Mouse (Mus musculus): ENCODE measurements around the gene Slc29a1. TPM values are rescaled to one million over a fixed set of nuclear protein-coding genes. Genes with fewer than 3 reads are reported as not detected.

The Slc29a1 gene
- total and polyA plus RNA-seq, 3 experiments: 58.4 to 88.0 (median 72.1) TPM

- H3K36me3 ChIP-seq (replicated peaks in 1 of 2; ENCODE audit: control insufficient read depth in 1 of 2, insufficient read depth in 1 of 2, low read length in 1 of 2): peaks cover 0 to 11% of the 10 kb centered on the region in 2 experiments
- peak overlapping the region; percentile 13 to 87 (median 63) for H3K4me3 ChIP-seq (replicated peaks in 1 of 3; ENCODE audit: low read depth in 2 of 3, low read length in 2 of 3, poor library complexity in 1 of 3)
- no peaks in the 10 kb centered on the region for H3K27me3 ChIP-seq (replicated peaks)
- peak overlapping the region; percentile 23; the same call in 1 of the 2 replicates for H3K9ac ChIP-seq (ENCODE audit: insufficient read depth, low read depth)
- no peaks in the 10 kb centered on the region for H3K9me3 ChIP-seq (replicated peaks; ENCODE audit: low read length)
- H3K27ac ChIP-seq (ENCODE audit: insufficient read depth, low read depth): no peak overlapping the region
- peak overlapping the region; percentile 72 for H3K4me2 ChIP-seq (ENCODE audit: insufficient read depth, low read depth, poor library complexity, severe bottlenecking)
- H3K4me1 ChIP-seq (ENCODE audit: control insufficient read depth in 1 of 2, insufficient read depth in 2 of 2): peaks cover 22 to 61% of the 10 kb centered on the region in 2 experiments
- in situ Hi-C loops (cut with MboI; ENCODE audit: low pct_ligation_motif_present, low pct_unique_long_range_greater_than_20kb, low sequenced_read_pairs): no loop called here
- TF ChIP-seq MAX (IDR thresholded peaks at IDR 0.05; ENCODE audit: low read length): no peak
- no peak for TF ChIP-seq JUND (conservative IDR thresholded peaks at IDR 0.05; ENCODE audit: low read depth, low read length)
- no peak for TF ChIP-seq E2F4 (IDR thresholded peaks at IDR 0.05; ENCODE audit: insufficient replicate concordance, low read depth, low read length)
- TF ChIP-seq MYC (IDR thresholded peaks at IDR 0.05; ENCODE audit: low read depth, low read length): no peak
- no peak for TF ChIP-seq GABPA (IDR thresholded peaks at IDR 0.05; ENCODE audit: insufficient replicate concordance, low read depth, low read length)
- 0 out of 2 replicates have a peak, but pooled peaks have one; percentile 3 for TF ChIP-seq UBTF (IDR thresholded peaks at IDR 0.05; ENCODE audit: low read depth, low read length)
- TF ChIP-seq CTCF (conservative IDR thresholded peaks at IDR 0.05 in 1 of 2, IDR thresholded peaks at IDR 0.05 in 1 of 2; ENCODE audit: low read depth in 2 of 2, low read length in 2 of 2): no peak
- DNase-seq (ENCODE audit: extremely low read depth): no peak
- dilution Hi-C loops (cut with MboI; ENCODE audit: extremely low pct_ligation_motif_present, extremely low pct_unique_long_range_greater_than_20kb, low sequenced_read_pairs): no loop called here
- 0 out of 2 replicates have a peak, but pooled peaks cover 3% of the 10 kb centered on the region for H3K79me2 ChIP-seq (replicated peaks; ENCODE audit: control insufficient read depth, extremely low read depth, insufficient read depth, poor library complexity, severe bottlenecking)
These were observed 3.5 kb downstream of the Slc29a1 start for GRCm38 (mm10) chr17:45595736-45596390.

GRCm38 (mm10) chr17:45594881-45595735, 4.3 kb downstream of the Slc29a1 start:
- peaks cover 22 to 63% of the 10 kb centered on the region in 2 experiments for H3K4me1 ChIP-seq (ENCODE audit: control insufficient read depth in 1 of 2, insufficient read depth in 2 of 2)
- dilution Hi-C loops (cut with MboI; ENCODE audit: extremely low pct_ligation_motif_present, extremely low pct_unique_long_range_greater_than_20kb, low sequenced_read_pairs): no loop called here
- H3K9me3 ChIP-seq (replicated peaks; ENCODE audit: low read length): no peaks in the 10 kb centered on the region
- peak overlapping the region; percentile 63 to 87 (median 75) for H3K4me3 ChIP-seq (replicated peaks in 1 of 3; ENCODE audit: low read depth in 2 of 3, low read length in 2 of 3, poor library complexity in 1 of 3)
- H3K36me3 ChIP-seq (replicated peaks in 1 of 2; ENCODE audit: control insufficient read depth in 1 of 2, insufficient read depth in 1 of 2, low read length in 1 of 2): peaks cover 3 to 18% of the 10 kb centered on the region in 2 experiments
- DNase-seq (ENCODE audit: extremely low read depth): no peak
- peak overlapping the region; percentile 72 for H3K4me2 ChIP-seq (ENCODE audit: insufficient read depth, low read depth, poor library complexity, severe bottlenecking)
- peak overlapping the region; percentile 23 for H3K9ac ChIP-seq (ENCODE audit: insufficient read depth, low read depth)
- in situ Hi-C loops (cut with MboI; ENCODE audit: low pct_ligation_motif_present, low pct_unique_long_range_greater_than_20kb, low sequenced_read_pairs): no loop called here
- H3K27ac ChIP-seq (ENCODE audit: insufficient read depth, low read depth): no peak overlapping the region
- no peaks in the 10 kb centered on the region for H3K27me3 ChIP-seq (replicated peaks)
- H3K79me2 ChIP-seq (replicated peaks; ENCODE audit: control insufficient read depth, extremely low read depth, insufficient read depth, poor library complexity, severe bottlenecking): 0 out of 2 replicates have a peak, but pooled peaks cover 3% of the 10 kb centered on the region
- TF ChIP-seq USF2 (conservative IDR thresholded peaks at IDR 0.05; ENCODE audit: low read depth, low read length) (no peak), NRF1 (IDR thresholded peaks at IDR 0.05; ENCODE audit: low read depth, low read length) (no peak), E2F4 (IDR thresholded peaks at IDR 0.05; ENCODE audit: insufficient replicate concordance, low read depth, low read length) (peak; percentile 23; the same call in 1 of the 2 replicates), MAZ (IDR thresholded peaks at IDR 0.05; ENCODE audit: low read depth, low read length) (no peak), ZMIZ1 (IDR thresholded peaks at IDR 0.05; ENCODE audit: low read depth, low read length) (no peak), CHD2 (IDR thresholded peaks at IDR 0.05; ENCODE audit: low read length) (no peak), SIN3A (IDR thresholded peaks at IDR 0.05; ENCODE audit: low read length) (peak; percentile 38; the same call in 1 of the 2 replicates), HCFC1 (IDR thresholded peaks at IDR 0.05; ENCODE audit: low read depth, low read length) (no peak), POLR2A (IDR thresholded peaks at IDR 0.05; ENCODE audit: low read depth, low read length) (peak; percentile 81), TCF12 (IDR thresholded peaks at IDR 0.05; ENCODE audit: low read depth, low read length) (no peak), ELF1 (IDR thresholded peaks at IDR 0.05; ENCODE audit: low read depth, low read length) (0 out of 2 replicates have a peak, but pooled peaks have one; percentile 6), POLR2AphosphoS2 (IDR thresholded peaks at IDR 0.05; ENCODE audit: low read depth, low read length) (no peak), ZNF384 (IDR thresholded peaks at IDR 0.05; ENCODE audit: low read depth, low read length) (no peak), ZKSCAN1 (IDR thresholded peaks at IDR 0.05; ENCODE audit: borderline replicate concordance, low read depth, low read length) (no peak), UBTF (IDR thresholded peaks at IDR 0.05; ENCODE audit: low read depth, low read length) (0 out of 2 replicates have a peak, but pooled peaks have one; percentile 51), RCOR1 (conservative IDR thresholded peaks at IDR 0.05; ENCODE audit: low read depth, low read length) (no peak), MYC (IDR thresholded peaks at IDR 0.05; ENCODE audit: low read depth, low read length) (peak; percentile 82), RAD21 (IDR thresholded peaks at IDR 0.05; ENCODE audit: low read depth, low read length) (no peak), MXI1 (IDR thresholded peaks at IDR 0.05; ENCODE audit: low read depth, low read length) (peak; percentile 94), KAT2A (IDR thresholded peaks at IDR 0.05; ENCODE audit: insufficient replicate concordance, low read length) (no peak), USF1 (IDR thresholded peaks at IDR 0.05; ENCODE audit: low read depth, low read length) (no peak), IRF4 (IDR thresholded peaks at IDR 0.05; ENCODE audit: low read depth, low read length) (no peak), CTCF (conservative IDR thresholded peaks at IDR 0.05 in 1 of 2, IDR thresholded peaks at IDR 0.05 in 1 of 2; ENCODE audit: low read depth in 2 of 2, low read length in 2 of 2) (no peak), SMC3 (IDR thresholded peaks at IDR 0.05; ENCODE audit: low read depth, low read length) (no peak), PAX5 (IDR thresholded peaks at IDR 0.05; ENCODE audit: low read length) (no peak), TBP (conservative IDR thresholded peaks at IDR 0.05; ENCODE audit: low read depth, low read length) (no peak)

Data from CH12.LX (cell line).